Mouse (Mus musculus): ENCODE data around the gene Ubac2.

Ubac2 gene

GRCm38 (mm10) chr14:121894511-121895135 lies 16.2 kb downstream of the Ubac2 start:
- in situ Hi-C loops (cut with MseI, MboI), result no loop called here

GRCm38 (mm10) chr14:121895316-121895715 lies 16.9 kb downstream of the Ubac2 start:
- in situ Hi-C loops (cut with MseI, MboI), result no loop called here

GRCm38 (mm10) chr14:121896126-121897090 lies 18.0 kb downstream of the Ubac2 start:
- in situ Hi-C loops (cut with MseI, MboI), result no loop called here

GRCm38 (mm10) chr14:121897773-121898172 lies 19.4 kb downstream of the Ubac2 start:
- in situ Hi-C loops (cut with MseI, MboI), result no loop called here

GRCm38 (mm10) chr14:121898509-121898908 lies 20.1 kb downstream of the Ubac2 start:
- in situ Hi-C loops (cut with MseI, MboI), result no loop called here

- in situ Hi-C loops (cut with MseI, MboI), result no loop called here
Measured at GRCm38 (mm10) chr14:121899071-121899470, 20.7 kb downstream of the Ubac2 start.

GRCm38 (mm10) chr14:121901511-121901910 lies 23.1 kb downstream of the Ubac2 start:
- in situ Hi-C loops (cut with MseI, MboI), result no loop called here

GRCm38 (mm10) chr14:121903381-121903876 lies 25.0 kb downstream of the Ubac2 start:
- in situ Hi-C loops (cut with MseI, MboI), result no loop called here

- in situ Hi-C loops (cut with MseI, MboI), result no loop called here
Measured at GRCm38 (mm10) chr14:121904754-121905153, 26.3 kb downstream of the Ubac2 start.

- in situ Hi-C loops (cut with MseI, MboI), result no loop called here
Measured at GRCm38 (mm10) chr14:121906341-121906991, 28.0 kb downstream of the Ubac2 start.

GRCm38 (mm10) chr14:121906992-121907681 lies 28.7 kb downstream of the Ubac2 start:
- in situ Hi-C loops (cut with MseI, MboI), result no loop called here

GRCm38 (mm10) chr14:121909868-121910267 lies 31.4 kb downstream of the Ubac2 start:
- in situ Hi-C loops (cut with MseI, MboI), result no loop called here

GRCm38 (mm10) chr14:121912501-121912900 lies 34.1 kb downstream of the Ubac2 start:
- in situ Hi-C loops (cut with MseI, MboI), result no loop called here

- in situ Hi-C loops (cut with MseI, MboI), result no loop called here
Measured at GRCm38 (mm10) chr14:121915143-121915542, 36.7 kb downstream of the Ubac2 start.

- in situ Hi-C loops (cut with MseI, MboI), result no loop called here
Measured at GRCm38 (mm10) chr14:121915621-121916020, 37.2 kb downstream of the Ubac2 start, which contains the start of gene Gpr18. Gene Gpr18, minus strand, starts transcription at chr14:121915781.

GRCm38 (mm10) chr14:121916311-121917094 lies 38.1 kb downstream of the Ubac2 start:
- in situ Hi-C loops (cut with MseI, MboI), result no loop called here

GRCm38 (mm10) chr14:121918266-121918665 lies 39.8 kb downstream of the Ubac2 start:
- in situ Hi-C loops (cut with MseI, MboI), result no loop called here

- in situ Hi-C loops (cut with MseI, MboI), result no loop called here
Measured at GRCm38 (mm10) chr14:121919752-121920151, 41.3 kb downstream of the Ubac2 start.

- in situ Hi-C loops (cut with MseI, MboI), result no loop called here
Measured at GRCm38 (mm10) chr14:121920511-121921124, 42.2 kb downstream of the Ubac2 start.

GRCm38 (mm10) chr14:121922016-121922415 lies 43.6 kb downstream of the Ubac2 start:
- in situ Hi-C loops (cut with MseI, MboI), result no loop called here
